Mouse (Mus musculus) lung, embryonic 14.5 days (tissue): ENCODE results near the gene Olfr771. TPM values are rescaled to one million over a fixed set of nuclear protein-coding genes. Genes with fewer than 3 reads are reported as not detected.
"Not testable (repeated sequence)": the region's sequence is repeated elsewhere in the genome, so short reads cannot be mapped to it uniquely, and the experiment has no call there.

Experiments used
- ATAC-seq: fragments of 200-750 bp; cut with Nextera tagmentation; 2 replicates; pipeline ENCODE4 v1.8.0; 2017; ENCODE audit warnings: mild to moderate bottlenecking, moderate TSS enrichment, moderate library complexity; ENCODE audit not compliant: insufficient read depth
- DNase-seq: peaks from one replicate; pipeline ENCODE4 v3.0.0-alpha.2; 2015
- H3K27ac ChIP-seq: fragments of 300-500 bp; sonication (generic); 2 replicates; pipeline ENCODE4 v1.5.1; 2014; ENCODE audit warnings: low read depth, mild to moderate bottlenecking, moderate library complexity
- H3K27me3 ChIP-seq: fragments of 300-500 bp; sonication (generic); 2 replicates; pipeline ENCODE4 v1.6.1; 2014; ENCODE audit warnings: low read length, control low read depth; ENCODE audit not compliant: insufficient read depth
- H3K36me3 ChIP-seq: fragments of 300-500 bp; sonication (generic); 2 replicates; pipeline ENCODE4 v1.6.1; 2014; ENCODE audit warnings: control low read depth; ENCODE audit not compliant: insufficient read depth
- H3K4me1 ChIP-seq: fragments of 300-500 bp; sonication (generic); 2 replicates; pipeline ENCODE4 v1.6.1; 2014; ENCODE audit warnings: antibody characterized with exemption, control low read depth; ENCODE audit not compliant: insufficient read depth
- H3K4me2 ChIP-seq: fragments of 300-500 bp; sonication (generic); 2 replicates; pipeline ENCODE4 v1.6.1; 2014; ENCODE audit warnings: mild to moderate bottlenecking
- H3K4me3 ChIP-seq: fragments of 300-500 bp; sonication (generic); 2 replicates; pipeline ENCODE4 v1.5.1; 2014; ENCODE audit warnings: low read depth, low read length
- H3K9ac ChIP-seq: fragments of 300-500 bp; sonication (generic); 2 replicates; pipeline ENCODE4 v1.6.1; 2014
- H3K9me3 ChIP-seq: fragments of 300-500 bp; sonication (generic); 2 replicates; pipeline ENCODE4 v1.6.1; 2016; ENCODE audit warnings: low read depth, low read length, control low read depth
- CTCF ChIP-seq: IDR thresholded peaks from 2 replicates; pipeline ENCODE4 v1.5.1; 2016; ENCODE audit warnings: antibody characterized with exemption, low read depth
- WGBS: fragments of 180-500 bp; shearing (Covaris S2); extraction: QIAGEN DNeasy Blood & Tissue Kit; methylation state at CpG from one replicate; pipeline ENCODE4 v1.1.7; 2014; 5-methylcytosine and 5-hydroxymethylcytosine counted together
- polyA plus RNA-seq: library from polyadenylated mRNA; unstranded; fragments of >200 nt; fragmentation: Nextera tagmentation; extraction: Ambion mirVana; gene quantifications from 2 replicates; pipeline ENCODE4 v1.2.1, GENCODE M21; 2014

Gene Olfr771
- not detected in 2 replicates for polyA plus RNA-seq

DNA sequence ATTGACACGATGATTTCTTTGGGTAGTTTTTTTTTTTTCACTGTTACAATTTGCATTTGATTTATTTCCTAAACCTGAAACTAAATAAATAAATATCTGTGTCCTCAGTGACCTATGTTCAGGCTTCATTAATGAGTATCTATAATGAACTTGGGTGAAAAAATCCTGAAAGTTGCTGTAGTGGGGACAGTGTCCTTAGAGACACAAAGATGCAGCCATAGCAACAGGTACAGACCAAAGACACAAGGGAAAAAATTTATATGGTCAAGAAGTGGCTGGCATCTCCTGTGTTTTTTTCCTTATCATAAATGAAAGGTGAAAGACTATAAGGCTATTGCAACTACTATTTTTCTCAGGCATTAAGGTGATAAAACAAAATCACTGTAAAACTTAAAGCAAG lies at the start of gene Olfr771:
TSS of gene Olfr771 (minus strand) at position 101 of the 400 bp plus-strand sequence.
- WGBS = 78% methylated on average over 1 of the region's 1 CpGs
- ATAC-seq (no peak), DNase-seq (no peak)
- Histone ChIP-seq H3K4me2 (no peak within 1 kb of the TSS), H3K4me1 (no peaks in the 10 kb centered on the region), H3K9me3 (no peaks in the 10 kb centered on the region), H3K9ac (no peak within 1 kb of the TSS), H3K4me3 (no peak within 1 kb of the TSS), H3K36me3 (no peaks in the 10 kb centered on the region), H3K27ac (no peak within 1 kb of the TSS), H3K27me3 (no peaks in the 10 kb centered on the region)
- no peak for TF ChIP-seq CTCF

DNA sequence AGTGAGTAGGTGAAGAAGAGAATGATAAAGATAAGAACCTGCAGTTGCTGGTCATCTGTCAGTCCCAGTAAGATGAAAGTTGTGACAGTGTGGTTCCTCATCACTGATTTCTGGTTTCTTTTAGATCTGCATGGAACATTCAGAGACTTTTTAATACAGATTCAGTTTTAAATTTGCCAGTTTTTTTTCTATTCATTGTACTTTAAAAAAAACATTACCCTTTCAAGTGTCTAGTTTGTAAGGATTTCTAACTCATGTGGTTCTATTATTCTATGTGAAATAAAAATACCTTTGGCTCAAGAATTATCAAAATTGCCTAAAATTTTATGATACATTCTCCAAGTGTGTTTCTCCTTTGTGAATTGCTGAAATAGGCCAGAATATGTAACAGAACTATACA lies 22.8 kb upstream of the Olfr771 start, which contains the start of gene Olfr773:
TSS of gene Olfr773 (minus strand) at position 101 of the 400 bp plus-strand sequence.
- H3K4me3 ChIP-seq, ATAC-seq, H3K4me2 ChIP-seq, DNase-seq, H3K36me3 ChIP-seq, H3K9ac ChIP-seq, H3K9me3 ChIP-seq, H3K4me1 ChIP-seq, H3K27me3 ChIP-seq, H3K27ac ChIP-seq: not testable (repeated sequence)

DNA sequence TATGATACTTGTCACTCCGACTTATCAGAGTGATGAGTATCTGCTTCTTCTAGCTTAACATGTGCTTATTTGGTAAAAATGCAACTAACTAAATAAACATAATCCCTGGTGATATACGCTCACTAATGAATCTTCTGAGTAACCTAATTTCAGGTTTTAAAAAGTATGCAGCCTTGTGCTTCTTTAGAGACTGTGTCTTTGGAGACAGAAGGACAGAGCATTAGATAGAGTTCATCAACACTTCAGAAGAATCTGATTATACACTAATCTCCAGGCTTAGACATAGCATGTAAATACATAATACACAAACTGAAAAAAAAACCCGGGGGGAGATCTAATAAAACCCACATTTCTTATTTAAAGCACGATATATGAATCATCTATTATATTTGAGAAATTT lies 13.3 kb upstream of the Olfr771 start, which contains the start of gene Olfr772:
TSS of gene Olfr772 (minus strand) at position 101 of the 400 bp plus-strand sequence.
- H3K27me3 ChIP-seq, H3K9ac ChIP-seq, H3K27ac ChIP-seq, H3K4me3 ChIP-seq, H3K9me3 ChIP-seq, H3K4me1 ChIP-seq, ATAC-seq, H3K4me2 ChIP-seq, DNase-seq, H3K36me3 ChIP-seq: not testable (repeated sequence)
- WGBS = 77% methylated on average over 3 of the region's 4 CpGs

DNA sequence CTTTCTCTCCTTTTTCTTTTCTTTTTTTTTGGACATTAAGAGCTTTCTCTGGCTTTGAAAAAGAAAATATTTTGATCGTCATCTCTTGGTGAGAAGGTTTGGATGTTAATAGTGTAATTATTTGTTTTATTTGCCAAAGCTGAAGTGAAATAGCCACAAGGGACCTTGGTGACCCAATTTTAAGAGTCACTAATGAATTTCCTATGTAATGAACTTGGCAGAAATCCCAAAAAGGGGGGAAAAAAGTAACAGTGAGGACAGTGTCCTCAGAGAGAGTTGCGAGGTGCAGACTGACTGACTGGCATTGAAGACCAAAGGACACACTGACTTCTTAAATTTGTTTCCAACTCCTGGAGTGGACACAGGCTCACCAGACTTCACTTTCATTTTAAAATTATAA lies 25.7 kb downstream of the Olfr771 start, which contains the start of gene Olfr770:
TSS of gene Olfr770 (minus strand) at position 101 of the 400 bp plus-strand sequence.
- Histone ChIP-seq H3K9ac (no peak within 1 kb of the TSS), H3K27me3 (no peaks in the 10 kb centered on the region), H3K36me3 (no peaks in the 10 kb centered on the region), H3K4me3 (no peak within 1 kb of the TSS), H3K27ac (no peak within 1 kb of the TSS), H3K4me1 (no peaks in the 10 kb centered on the region), H3K9me3 (no peaks in the 10 kb centered on the region), H3K4me2 (no peak within 1 kb of the TSS)
- 82% methylated on average over 2 of the region's 2 CpGs for WGBS
- ATAC-seq = no peak
- no peak for TF ChIP-seq CTCF
- no peak for DNase-seq

DNA sequence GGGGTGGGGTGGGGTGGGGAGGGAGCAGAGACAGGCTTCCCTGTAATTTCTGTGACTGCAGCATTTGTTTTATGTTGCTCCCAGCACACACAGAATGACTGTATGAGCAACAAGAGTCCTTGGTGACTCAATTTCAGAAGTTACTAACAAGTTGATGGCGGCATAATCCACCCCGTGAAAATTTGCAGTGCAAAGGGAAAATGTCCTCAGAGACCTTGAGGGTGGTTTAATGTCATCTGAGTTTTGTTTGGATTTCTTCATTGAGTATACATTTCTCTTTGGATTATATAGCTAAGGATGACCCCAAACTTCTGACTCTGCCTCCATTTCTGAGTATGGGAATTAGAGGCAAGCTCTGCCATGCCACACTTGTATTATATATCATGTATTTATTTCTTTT lies 46.8 kb downstream of the Olfr771 start, which contains the start of gene Olfr769:
TSS of gene Olfr769 (minus strand) at position 101 of the 400 bp plus-strand sequence.
- 58% methylated on average over 2 of the region's 2 CpGs for WGBS
- no peak within 1 kb of the TSS for H3K4me3 ChIP-seq
- no peak for ATAC-seq
- no peak within 1 kb of the TSS for H3K9ac ChIP-seq
- no peaks in the 10 kb centered on the region for H3K9me3 ChIP-seq
- no peak for DNase-seq
- no peaks in the 10 kb centered on the region for H3K36me3 ChIP-seq
- H3K4me2 ChIP-seq = no peak within 1 kb of the TSS
- no peaks in the 10 kb centered on the region for H3K4me1 ChIP-seq
- TF ChIP-seq CTCF = no peak
- no peaks in the 10 kb centered on the region for H3K27me3 ChIP-seq
- H3K27ac ChIP-seq = no peak within 1 kb of the TSS

DNA sequence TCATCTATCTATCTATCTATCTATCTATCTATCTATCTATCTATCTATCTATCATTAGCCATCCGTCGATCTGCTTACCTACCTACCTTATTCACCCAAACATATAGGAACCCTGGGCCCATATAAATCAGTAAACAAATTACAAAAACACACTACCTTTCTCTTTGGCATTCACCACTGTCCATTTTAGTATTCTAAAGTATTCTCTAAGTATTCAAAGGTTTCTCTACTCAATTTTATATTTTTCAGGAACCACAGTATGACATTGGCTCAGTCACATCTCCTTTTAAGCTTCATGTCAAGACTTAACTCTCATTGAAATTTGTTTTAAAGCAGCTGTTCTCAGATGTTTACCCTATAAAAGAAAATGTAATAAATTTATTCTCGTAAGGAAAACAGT lies 49.4 kb downstream of the Olfr771 start:
- H3K27ac ChIP-seq = no peak overlapping the region
- 88% methylated on average over 3 of the region's 3 CpGs for WGBS
- no peaks in the 10 kb centered on the region for H3K36me3 ChIP-seq
- H3K4me3 ChIP-seq = no peak overlapping the region
- no peak overlapping the region for H3K9ac ChIP-seq
- H3K4me2 ChIP-seq = no peak overlapping the region
- H3K9me3 ChIP-seq = no peaks in the 10 kb centered on the region
- DNase-seq = no peak
- ATAC-seq = no peak
- no peaks in the 10 kb centered on the region for H3K27me3 ChIP-seq
- TF ChIP-seq CTCF = no peak
- no peaks in the 10 kb centered on the region for H3K4me1 ChIP-seq

Other genes with a start within 250 kb of the Olfr771 start
- 10.5 and 12.5 TPM in 2 replicates for gene Rdh5, start 241.9 kb downstream of the Olfr771 start, polyA plus RNA-seq
- 175 and 180 TPM in 2 replicates for gene Bloc1s1, start 240.7 kb downstream of the Olfr771 start, polyA plus RNA-seq
- 1.5 and 2.1 TPM in 2 replicates for gene Itga7, start 230.9 kb downstream of the Olfr771 start, polyA plus RNA-seq
- gene Mettl7b, start 203.8 kb downstream of the Olfr771 start, polyA plus RNA-seq = not detected in 2 replicates
- not detected in 2 replicates for gene Olfr9, start 175.3 kb downstream of the Olfr771 start, polyA plus RNA-seq
- not detected in 2 replicates for gene Olfr763, start 154.0 kb downstream of the Olfr771 start, polyA plus RNA-seq
- gene Olfr764-ps1, start 124.9 kb downstream of the Olfr771 start, polyA plus RNA-seq = not detected in 2 replicates
- gene Olfr765, start 114.8 kb downstream of the Olfr771 start, polyA plus RNA-seq = not detected in 2 replicates
- gene Olfr766-ps1, start 95.8 kb downstream of the Olfr771 start, polyA plus RNA-seq = not detected in 2 replicates
- not detected in 2 replicates for gene Olfr767, start 81.8 kb downstream of the Olfr771 start, polyA plus RNA-seq
- gene Olfr768, start 65.4 kb downstream of the Olfr771 start, polyA plus RNA-seq = not detected in 2 replicates
- not detected in 2 replicates for gene Olfr769, start 46.9 kb downstream of the Olfr771 start, polyA plus RNA-seq
- gene Olfr770, start 25.8 kb downstream of the Olfr771 start, polyA plus RNA-seq = not detected in 2 replicates
- gene Olfr772, start 13.2 kb upstream of the Olfr771 start, polyA plus RNA-seq = not detected in 2 replicates
- gene Olfr773, start 22.7 kb upstream of the Olfr771 start, polyA plus RNA-seq = not detected in 2 replicates
- not detected in 2 replicates for gene Olfr774, start 71.5 kb upstream of the Olfr771 start, polyA plus RNA-seq
- gene Olfr775, start 83.7 kb upstream of the Olfr771 start, polyA plus RNA-seq = not detected in 2 replicates
- not detected in 2 replicates for gene Olfr776, start 94.4 kb upstream of the Olfr771 start, polyA plus RNA-seq
- not detected in 2 replicates for gene Olfr777, start 106.7 kb upstream of the Olfr771 start, polyA plus RNA-seq
- not detected in 2 replicates for gene Olfr780, start 153.4 kb upstream of the Olfr771 start, polyA plus RNA-seq
- gene Olfr781, start 164.1 kb upstream of the Olfr771 start, polyA plus RNA-seq = not detected in 2 replicates
- gene Olfr782, start 184.1 kb upstream of the Olfr771 start, polyA plus RNA-seq = not detected in 2 replicates
- gene Olfr784, start 219.3 kb upstream of the Olfr771 start, polyA plus RNA-seq = 0.05 and 0.08 TPM in 2 replicates
- gene Olfr785, start 240.7 kb upstream of the Olfr771 start, polyA plus RNA-seq = not detected in 2 replicates